Mouse (Mus musculus) CH12.LX (cell line): ENCODE measurements at regions not wholly inside any gene's neighbourhood (a gene's known extent, or its start where the extent isn't known, plus 50 kb on each side); places are given as distances from the start of the nearest gene placed in this dataset.

Experiments used
- CTCF ChIP-seq, 2 experiments: IDR thresholded peaks in 1 of 2; conservative IDR thresholded peaks in 1 of 2; 2 replicates each; pipeline ENCODE4 v1.5.1; 2011 to 2012; ENCODE audit warnings: low read depth in 2 of 2, low read length in 2 of 2, improper control_type of control experiment in 1 of 2, inconsistent platforms in 1 of 2, mild to moderate bottlenecking in 1 of 2, moderate library complexity in 1 of 2
- EP300 ChIP-seq: IDR thresholded peaks from 2 replicates; pipeline ENCODE4 v1.6.1; 2011; ENCODE audit warnings: low read length, improper control_type of control experiment
- JUND ChIP-seq: conservative IDR thresholded peaks from 2 replicates; pipeline ENCODE4 v1.6.1; 2011; ENCODE audit warnings: low read depth, low read length, improper control_type of control experiment
- MAX ChIP-seq: IDR thresholded peaks from 2 replicates; pipeline ENCODE4 v1.6.1; 2011; ENCODE audit warnings: low read length, improper control_type of control experiment
- MEF2A ChIP-seq: IDR thresholded peaks from 2 replicates; pipeline ENCODE4 v1.6.1; 2014; ENCODE audit warnings: low read depth, mild to moderate bottlenecking, inconsistent platforms, low read length, improper control_type of control experiment, borderline replicate concordance
- POLR2AphosphoS2 ChIP-seq: IDR thresholded peaks from 2 replicates; pipeline ENCODE4 v1.6.1; 2011; ENCODE audit warnings: low read depth, low read length, improper control_type of control experiment
- TBP ChIP-seq: conservative IDR thresholded peaks from 2 replicates; pipeline ENCODE4 v1.6.1; 2011; ENCODE audit warnings: low read depth, low read length, improper control_type of control experiment
- ZC3H11A ChIP-seq: IDR thresholded peaks from 2 replicates; pipeline ENCODE4 v1.6.1; 2012; ENCODE audit warnings: low read depth, mild to moderate bottlenecking, inconsistent platforms, low read length, improper control_type of control experiment

GRCm38 (mm10) chr6:84299936-84300335 is 291.5 kb downstream of the Dysf start:
- TF ChIP-seq JUND (no peak), CTCF (conservative IDR thresholded peaks at IDR 0.05 in 1 of 2, IDR thresholded peaks at IDR 0.05 in 1 of 2; ENCODE audit: low read depth in 2 of 2, low read length in 2 of 2) (no peak), MAX (no peak), ZC3H11A (no peak), TBP (no peak), EP300 (no peak), MEF2A (no peak), POLR2AphosphoS2 (no peak)
